Mouse (Mus musculus) ovary, postnatal 36 days (tissue): ENCODE measurements at regions not wholly inside any gene's neighbourhood (a gene's known extent, or its start where the extent isn't known, plus 50 kb on each side); places are given as distances from the start of the nearest gene placed in this dataset.

Experiments
- DNase-seq: peaks from one replicate; pipeline ENCODE4 v3.0.0; 2022; ENCODE audit warnings: low spot score, mixed read lengths

GRCm38 (mm10) chr6:107629376-107629775, 99.8 kb downstream of the Lrrn1 start:
- DNase-seq = no peak

DNA sequence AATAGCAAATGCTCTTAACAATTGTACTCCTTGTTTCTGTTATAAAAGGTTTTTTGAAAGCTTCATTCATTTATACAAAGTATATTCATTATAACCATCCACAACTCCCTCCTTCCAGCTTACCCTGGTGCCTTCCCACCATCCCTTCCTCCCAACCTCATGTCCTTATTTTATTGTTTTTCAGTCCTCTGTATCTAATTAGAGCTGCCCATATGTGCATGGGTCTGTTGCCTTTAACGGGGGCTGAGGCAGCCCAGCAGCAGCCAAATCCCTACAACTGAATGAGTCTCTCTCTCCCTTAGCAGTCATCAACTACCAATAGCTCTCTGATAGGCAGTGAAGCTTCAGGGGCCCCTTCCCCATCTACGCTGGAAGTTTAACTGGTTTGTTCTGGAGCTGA, 116.2 kb downstream of the Lrrn1 start:
- DNase-seq = no peak

DNA sequence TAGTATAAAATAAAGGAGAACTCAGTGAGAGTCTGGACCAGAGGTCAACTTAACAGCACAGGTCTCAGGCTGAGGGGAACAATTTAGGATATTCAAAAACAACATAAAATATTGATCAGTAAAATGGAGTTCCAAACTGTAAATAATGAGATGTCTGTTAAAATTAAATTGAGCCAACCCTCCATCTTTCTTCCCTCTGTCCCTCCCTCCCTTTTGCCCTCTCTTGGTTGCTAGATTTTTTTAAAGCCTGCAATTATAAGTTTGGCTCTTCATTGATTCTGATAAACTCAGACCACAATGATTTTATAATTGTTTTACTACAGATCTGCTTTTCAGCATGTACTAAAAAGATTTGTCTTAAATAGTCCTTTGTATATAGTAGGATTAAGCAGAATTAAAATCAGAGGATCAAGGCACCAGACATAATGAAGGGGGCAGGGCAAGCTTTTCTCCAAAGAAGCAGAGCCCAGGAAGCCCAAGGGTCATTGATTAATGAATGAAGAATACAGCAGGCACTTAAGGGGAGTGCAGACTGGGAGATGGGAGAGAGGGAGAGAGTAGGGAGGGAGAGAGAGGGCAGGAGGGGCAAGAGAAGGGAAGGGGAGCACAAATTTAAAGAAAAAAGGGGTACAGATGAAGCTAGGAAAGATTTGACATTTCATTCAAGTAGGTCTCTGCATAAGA, 124.4 kb downstream of the Lrrn1 start:
- DNase-seq = no peak

- DNase-seq = no peak
These were observed 128.2 kb downstream of the Lrrn1 start for GRCm38 (mm10) chr6:107657805-107658204.

DNA sequence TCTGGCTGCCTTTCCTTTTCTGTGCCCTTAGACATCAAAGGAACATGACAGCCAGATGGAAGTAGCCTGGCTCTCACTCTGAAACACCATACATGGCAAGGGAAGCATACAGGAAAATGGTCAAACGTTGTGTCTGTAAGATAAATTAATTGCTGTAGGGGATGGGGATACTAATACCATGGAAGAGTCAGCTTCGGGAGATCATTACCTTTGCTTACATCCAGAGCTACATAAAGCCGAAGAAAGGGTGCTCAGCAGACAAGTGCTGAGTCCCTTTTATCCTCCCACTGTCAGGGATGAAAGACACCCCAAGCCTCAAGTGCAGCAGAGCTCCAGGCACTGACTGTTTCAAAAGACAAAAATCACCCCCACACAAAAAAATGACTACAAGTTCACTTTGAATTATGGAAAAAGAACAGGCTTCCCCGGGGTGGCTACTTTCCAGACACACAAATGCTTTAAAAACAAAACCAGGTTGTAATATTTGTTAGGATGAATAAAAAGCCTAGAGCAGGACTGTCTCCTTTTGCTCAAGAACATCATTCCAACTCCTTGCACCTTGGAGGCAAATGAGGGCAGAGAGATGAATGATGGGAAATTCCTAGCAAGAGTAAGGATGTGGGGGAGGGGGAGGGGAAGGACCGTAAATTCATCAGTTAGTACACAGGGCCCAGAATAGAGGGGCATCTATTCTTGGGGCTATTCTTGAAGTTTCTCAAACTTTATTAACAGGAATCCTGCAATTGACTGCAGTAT, 131.6 kb downstream of the Lrrn1 start:
- DNase-seq = no peak

DNA sequence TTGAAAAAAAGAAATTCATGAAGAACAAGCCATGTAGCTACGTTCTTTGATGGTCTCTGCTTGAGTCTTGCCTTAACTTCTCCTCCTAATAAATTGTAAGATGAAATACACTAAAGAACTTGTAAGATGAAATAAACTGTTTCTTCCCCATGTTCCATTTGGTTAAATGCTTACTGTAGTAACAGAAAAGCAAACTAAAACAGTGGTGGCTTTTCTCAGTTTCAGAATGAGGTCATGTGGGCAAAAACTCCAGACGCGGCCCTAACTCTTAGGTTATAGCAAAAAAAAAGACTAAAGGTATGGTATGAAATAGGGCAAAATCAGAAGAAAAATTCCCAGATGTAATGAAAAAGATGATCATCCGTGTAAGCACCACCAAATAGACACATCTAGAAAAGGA, 169.7 kb downstream of the Lrrn1 start:
- no peak for DNase-seq

DNA sequence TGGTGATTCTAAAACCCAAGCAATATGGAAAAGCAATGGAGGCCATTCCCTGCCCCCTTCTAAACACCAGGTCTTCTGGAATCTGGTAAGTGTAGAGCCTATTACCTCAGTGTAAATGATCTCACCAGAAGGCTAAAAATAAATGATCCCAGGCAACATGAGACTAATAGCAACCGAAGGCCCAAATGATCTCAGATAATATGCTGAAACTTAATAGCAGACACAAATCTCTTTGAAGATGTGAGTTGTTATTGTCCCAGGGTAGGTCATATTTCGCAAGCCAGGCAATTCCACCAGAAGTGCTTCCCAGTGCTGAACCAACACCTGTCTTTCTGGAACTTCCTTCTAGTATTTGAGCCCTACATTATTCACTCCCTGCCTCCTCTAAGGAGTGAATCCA, 178.6 kb downstream of the Lrrn1 start:
- no peak for DNase-seq

GRCm38 (mm10) chr6:107708608-107709007, 179.0 kb downstream of the Lrrn1 start:
- DNase-seq = no peak

GRCm38 (mm10) chr6:107710360-107710759, 180.8 kb downstream of the Lrrn1 start:
- DNase-seq = no peak

DNA sequence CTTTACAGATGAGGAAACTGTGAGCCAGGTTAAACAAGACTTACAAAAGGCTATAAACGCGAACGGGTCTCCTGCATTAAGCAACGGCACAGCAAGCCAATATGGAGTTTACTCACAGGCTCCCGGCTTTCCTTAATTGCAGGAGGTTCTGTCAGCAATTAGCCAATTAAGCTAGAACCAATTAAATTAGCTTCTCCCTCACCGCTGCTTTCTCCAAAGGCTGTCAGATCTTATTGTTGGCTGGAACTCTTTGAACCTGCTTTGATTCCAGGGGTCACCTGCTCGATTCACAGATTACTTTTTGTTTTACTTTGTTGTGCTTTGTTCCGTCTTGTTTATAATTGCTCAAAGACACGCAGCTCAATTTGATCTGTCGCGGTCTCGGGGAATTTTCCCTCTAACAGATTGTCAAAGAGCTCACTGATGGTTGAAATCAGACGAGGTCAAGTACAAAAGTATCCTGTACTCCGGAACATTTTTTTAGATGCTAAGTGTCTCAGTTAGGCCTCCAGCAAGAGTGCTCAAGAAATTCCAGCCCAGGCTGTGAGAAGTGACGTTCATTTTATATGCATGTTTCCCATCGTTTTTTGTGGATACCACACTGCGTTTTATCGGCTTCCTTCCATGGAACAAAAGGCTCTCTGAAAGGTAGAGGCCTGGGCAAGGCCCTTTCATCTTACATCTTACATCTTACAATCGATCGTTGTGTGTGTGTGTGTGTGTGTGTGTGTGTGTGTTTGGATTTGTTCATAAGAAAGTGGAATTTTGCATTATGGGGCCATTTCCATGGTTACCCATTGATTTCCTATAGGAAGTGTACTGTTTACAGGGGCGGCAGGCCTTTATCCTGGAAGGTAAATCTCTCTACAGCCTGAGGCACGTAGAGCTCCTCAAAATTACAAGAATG, 181.9 kb downstream of the Lrrn1 start:
- no peak for DNase-seq

DNA sequence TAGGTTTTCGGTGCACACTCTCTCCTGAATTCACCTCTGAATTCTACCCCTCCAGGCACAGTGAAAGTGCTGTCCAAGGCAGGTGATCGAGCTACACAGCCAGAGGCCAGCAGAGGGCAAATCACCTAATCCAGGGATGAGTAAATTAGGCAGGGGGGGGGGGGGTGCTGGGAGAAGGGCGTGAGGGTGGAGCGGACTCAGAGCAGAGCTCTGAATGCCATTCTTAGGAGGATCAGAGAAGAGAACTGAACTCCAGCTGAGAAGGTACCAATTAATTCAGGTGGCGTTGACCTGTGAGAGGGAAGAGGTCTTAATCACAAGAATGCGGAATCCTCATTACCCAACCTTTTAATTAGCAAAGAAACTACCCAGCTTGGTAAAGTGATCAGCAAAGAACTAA, 183.5 kb downstream of the Lrrn1 start:
- no peak for DNase-seq

DNA sequence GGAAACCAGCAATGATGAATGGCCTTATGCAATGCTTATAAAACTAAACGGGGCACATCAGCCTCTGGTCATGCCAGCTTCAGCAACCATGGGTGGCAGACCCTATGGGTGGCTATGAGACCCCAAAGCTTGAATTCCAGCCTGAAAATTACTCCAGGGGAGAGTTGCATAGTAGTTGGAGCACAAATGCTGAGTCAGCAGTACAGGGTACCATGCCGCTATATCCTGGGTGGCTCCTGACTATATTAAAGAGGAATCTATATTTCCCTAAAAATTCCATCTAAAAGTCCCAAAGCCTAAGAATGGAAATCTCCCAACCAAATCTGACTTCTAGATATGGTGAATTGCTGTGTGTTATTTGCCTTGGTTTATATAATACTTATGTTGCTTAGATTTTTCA, 187.6 kb downstream of the Lrrn1 start:
- DNase-seq = no peak

DNA sequence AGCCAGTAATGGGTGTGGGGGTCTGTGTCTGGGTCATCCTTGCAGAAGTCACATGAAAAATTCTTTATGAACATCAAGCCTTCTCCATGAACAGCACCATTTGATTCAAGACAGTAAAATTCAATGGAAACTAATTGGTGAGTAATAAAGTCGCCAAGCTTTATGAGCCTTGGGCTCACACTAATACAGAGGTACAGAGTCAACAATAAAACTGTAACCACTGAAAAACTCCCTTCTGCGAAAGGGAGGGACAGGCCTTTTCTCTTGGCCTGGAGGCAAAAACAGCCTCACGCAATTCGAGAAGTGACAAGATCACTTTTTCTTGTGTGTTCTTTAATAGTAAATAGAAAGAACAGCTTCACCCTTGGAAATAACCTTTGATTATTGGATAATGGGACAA, 200.7 kb downstream of the Lrrn1 start:
- no peak for DNase-seq

DNA sequence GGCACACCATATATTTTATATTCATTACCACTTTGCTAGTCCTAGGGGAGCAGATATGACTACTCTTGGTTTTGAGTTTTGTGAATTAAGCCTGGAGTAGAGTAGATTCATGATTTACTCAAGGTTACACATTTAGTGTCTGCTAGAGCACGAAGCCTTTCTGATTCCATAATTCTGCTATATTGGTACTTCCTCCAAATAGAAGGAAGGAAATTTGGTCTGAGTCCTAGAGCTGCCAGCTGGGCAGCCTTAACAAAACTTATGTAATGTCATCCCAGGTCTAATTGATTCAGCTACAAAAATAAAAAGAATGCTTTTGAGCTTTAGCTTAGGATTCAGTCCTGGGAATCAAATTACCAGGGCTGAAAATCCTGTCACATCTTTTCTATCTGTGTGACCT, 205.2 kb downstream of the Lrrn1 start:
- DNase-seq = no peak

- DNase-seq = no peak
These were observed 219.7 kb downstream of the Lrrn1 start for GRCm38 (mm10) chr6:107749111-107749736.

DNA sequence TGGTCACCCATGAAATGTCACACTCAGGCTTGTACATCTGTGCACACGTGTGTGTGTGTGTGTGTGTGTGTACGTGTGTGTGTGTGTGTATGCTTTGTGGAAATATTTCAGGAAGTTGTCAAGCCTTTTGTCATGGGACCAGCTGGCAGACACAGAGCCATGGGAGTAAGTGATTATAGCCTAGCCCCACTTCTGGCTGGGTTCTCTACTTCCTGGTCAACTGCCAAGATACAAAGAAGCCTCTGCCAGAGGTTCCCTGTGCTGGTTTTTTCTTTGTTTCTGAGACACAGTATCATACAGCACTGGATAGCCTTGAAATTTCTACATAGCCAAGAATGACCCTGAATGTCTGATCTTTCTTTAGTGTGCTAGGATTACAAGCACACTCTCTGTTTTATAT, 220.2 kb downstream of the Lrrn1 start:
- DNase-seq = peak; percentile 11

GRCm38 (mm10) chr6:107752156-107752555, 222.6 kb downstream of the Lrrn1 start:
- no peak for DNase-seq

DNA sequence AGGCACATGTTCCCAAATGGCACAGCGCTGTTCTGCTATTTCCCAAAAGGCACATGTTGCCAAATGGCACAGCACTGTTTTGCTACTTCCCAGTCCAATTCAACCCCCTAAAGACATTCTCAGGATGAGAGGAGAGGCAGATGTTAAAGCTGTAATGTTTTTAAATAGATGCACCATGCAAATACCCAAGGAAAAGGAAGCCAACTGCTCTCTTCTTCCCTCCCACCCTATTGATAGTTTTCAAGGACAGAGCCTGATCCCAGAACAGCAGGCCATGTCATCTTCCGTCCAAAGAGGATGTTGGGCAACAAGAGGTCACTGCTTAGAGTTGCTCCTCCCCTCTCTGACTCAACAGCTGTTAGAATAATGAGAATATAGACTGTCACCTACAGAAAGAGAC, 225.6 kb downstream of the Lrrn1 start:
- no peak for DNase-seq

- DNase-seq = no peak
These were observed 241.4 kb downstream of the Lrrn1 start for GRCm38 (mm10) chr6:107770834-107771470.

GRCm38 (mm10) chr6:107784998-107785397, 255.4 kb downstream of the Lrrn1 start:
- no peak for DNase-seq

GRCm38 (mm10) chr6:107788224-107788893, 258.8 kb downstream of the Lrrn1 start:
- DNase-seq = no peak
